Mouse (Mus musculus) liver, embryonic 14.5 days (tissue): Measurements from ENCODE around the gene Prkcq.

ENCODE experiments used
- CTCF ChIP-seq: IDR thresholded peaks from 2 replicates; pipeline ENCODE4 v1.5.1; 2016; ENCODE audit warnings: antibody characterized with exemption, low read depth, control low read depth
- EP300 ChIP-seq: IDR thresholded peaks from 2 replicates; pipeline ENCODE4 v1.6.1; 2016; ENCODE audit warnings: antibody characterized with exemption, low read depth

DNA sequence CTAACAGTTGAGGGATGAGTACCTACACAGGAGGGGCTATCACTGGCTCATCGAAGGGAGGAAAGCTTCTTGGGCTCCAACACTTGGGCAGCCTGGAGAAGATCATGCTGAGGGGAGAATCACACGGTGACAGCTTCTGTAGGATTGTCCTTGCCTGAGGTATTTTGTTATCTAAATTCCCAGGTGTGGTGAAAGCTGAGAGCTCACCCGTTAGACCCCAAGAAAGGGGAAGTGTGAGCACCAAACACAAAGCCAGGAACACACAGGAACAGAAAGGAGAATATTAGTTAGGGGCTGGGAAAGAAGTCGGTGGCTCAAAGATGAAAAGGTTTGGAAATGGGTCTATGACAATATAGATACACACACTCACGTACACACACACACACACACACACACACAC lies 27.7 kb downstream of the Prkcq start:
- TF ChIP-seq EP300, result no peak
- no peak for TF ChIP-seq CTCF
